Mouse (Mus musculus): ENCODE measurements around the gene Blnk.

GRCm38 (mm10) chr19:40994057-40994585 is at the start of gene Blnk:
- TF ChIP-seq CTCF (IDR thresholded peaks at IDR 0.05; ENCODE audit: low read depth, low read length) (no peak), POLR2A (IDR thresholded peaks at IDR 0.05; ENCODE audit: borderline replicate concordance, low read depth, low read length) (peak; percentile 90)

Measured in bone marrow macrophage, adult 2 months (primary cell).